Mouse (Mus musculus) Muller cell, postnatal 12 days (primary cell): ENCODE data around the gene Tc2n.

ENCODE experiments used
- DNase-seq: peaks from one replicate; pipeline ENCODE4 v3.0.0-alpha.2; 2015; ENCODE audit errors: inconsistent ontology term

Gene Tc2n

GRCm38 (mm10) chr12:101718054-101718754, at the start of gene Tc2n:
Gene Tc2n (minus strand): TSS chr12:101718523.
- peak; percentile 74 for DNase-seq

DNA sequence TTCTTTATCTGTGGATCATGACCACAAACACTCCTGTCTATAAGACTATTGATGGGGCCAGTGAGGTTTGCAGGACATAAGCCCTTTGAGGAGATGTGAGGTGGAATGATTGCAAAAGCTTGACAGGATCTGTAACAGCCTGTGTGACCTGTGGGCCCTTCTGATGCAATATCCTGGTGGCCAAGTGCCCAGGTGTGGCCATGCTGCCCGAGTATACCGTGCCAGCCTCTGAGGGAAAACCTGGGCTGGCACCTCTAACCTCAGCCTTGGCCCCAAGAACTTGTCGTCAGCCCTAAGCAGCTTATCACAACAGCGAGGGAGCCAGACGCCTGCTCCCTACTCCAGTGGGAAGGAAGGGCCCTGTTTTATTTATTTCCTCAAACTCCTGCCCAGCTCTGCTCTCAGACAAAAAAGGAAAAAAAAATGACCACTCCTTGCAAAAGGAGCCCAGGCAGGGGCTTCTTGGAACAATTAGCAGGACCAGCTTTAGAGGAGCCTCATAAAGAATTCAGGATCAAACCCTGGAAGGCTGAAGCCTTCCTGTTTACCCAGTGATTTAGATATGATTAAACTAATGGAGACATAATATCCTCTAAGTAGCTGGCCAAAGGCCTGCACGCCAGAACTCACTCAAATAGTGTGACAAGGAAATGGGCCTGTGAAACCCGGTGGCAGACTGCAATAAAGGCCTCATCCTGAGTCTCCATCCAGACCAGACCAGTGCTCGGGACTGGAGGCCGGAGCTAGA, 49.2 kb upstream of the Tc2n start:
- no peak for DNase-seq

GRCm38 (mm10) chr12:101766228-101766852, 48.0 kb upstream of the Tc2n start:
- peak; percentile 15 for DNase-seq

DNA sequence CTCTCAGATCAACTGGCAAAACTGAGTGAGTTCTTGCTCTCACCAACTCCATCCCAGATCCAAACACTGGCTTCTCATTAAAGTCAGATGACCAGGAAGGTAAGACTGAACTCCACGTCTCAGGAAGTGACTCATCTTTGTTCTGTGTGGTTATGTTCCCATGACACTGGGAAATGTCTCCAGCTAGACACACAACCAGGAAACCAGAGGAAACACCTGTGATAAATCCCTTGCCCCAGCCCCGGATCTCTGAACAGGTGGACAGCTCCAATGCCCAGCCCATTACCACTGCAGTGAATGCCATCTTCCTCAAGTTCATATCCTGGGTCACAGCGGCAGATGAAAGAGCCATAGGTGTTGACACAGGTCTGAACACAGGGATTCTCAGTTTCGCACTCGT, 46.5 kb upstream of the Tc2n start:
- no peak for DNase-seq

- DNase-seq = no peak
These were observed 44.7 kb upstream of the Tc2n start for GRCm38 (mm10) chr12:101763065-101763464.

DNA sequence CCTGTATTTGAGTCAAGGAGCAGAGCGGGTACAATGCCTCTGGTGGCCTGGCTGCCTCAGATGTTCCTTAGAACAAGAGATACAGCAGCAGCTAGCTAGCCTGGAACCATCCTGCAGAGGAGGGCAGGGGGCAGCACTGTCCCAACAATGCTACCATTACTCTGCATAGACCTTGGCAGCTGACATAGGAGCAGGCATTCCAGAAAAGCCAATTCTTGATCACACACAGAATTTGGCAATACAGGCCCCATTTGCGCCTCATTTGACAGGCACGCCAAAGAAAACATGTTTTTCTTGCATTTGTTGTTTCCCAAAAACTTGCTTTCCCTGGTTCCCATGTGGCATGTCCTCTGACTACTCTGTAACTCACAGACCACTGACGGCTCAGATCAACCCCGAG, 43.7 kb upstream of the Tc2n start:
- no peak for DNase-seq

GRCm38 (mm10) chr12:101759440-101760045, 41.2 kb upstream of the Tc2n start:
- no peak for DNase-seq

DNA sequence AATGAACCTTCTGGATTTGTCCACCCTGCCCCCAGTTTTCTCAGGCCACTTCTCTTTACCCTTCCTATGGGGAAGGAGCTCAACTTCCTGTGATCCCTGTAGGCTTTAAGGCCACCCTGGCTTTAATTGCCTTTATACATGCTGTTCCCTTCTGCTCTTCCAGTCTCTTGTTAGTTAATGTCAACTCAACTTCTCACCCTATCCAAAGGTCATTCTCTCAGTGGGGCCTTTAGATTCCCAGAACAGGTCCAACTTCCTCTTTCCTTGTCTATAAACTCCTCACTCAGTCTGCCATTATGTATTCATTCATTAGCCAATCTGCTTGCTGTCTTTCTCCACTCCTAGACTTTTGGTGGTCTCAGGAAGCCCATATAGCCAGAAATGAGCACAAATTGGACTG, 40.4 kb upstream of the Tc2n start:
- DNase-seq = no peak

DNA sequence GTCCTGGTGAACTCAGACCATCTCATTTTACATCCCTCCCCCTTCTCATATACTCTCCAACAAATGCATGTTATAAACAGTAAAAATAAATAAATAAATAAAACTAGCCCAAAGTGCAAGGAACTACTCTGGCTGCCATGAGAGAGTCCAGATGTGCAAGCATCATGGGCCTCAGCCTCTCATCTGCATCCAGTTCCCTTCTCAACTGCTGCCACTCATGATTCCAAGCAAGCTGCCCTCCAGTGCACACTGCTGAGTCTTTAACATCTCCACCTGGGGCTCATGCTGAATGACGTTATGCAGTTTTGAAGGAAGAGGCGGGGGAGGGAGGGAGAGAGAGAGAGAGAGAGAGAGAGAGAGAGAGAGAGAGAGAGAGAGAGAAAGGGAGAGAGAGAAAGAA, 24.1 kb upstream of the Tc2n start:
- DNase-seq = no peak

GRCm38 (mm10) chr12:101740486-101740885, 22.2 kb upstream of the Tc2n start:
- no peak for DNase-seq

DNA sequence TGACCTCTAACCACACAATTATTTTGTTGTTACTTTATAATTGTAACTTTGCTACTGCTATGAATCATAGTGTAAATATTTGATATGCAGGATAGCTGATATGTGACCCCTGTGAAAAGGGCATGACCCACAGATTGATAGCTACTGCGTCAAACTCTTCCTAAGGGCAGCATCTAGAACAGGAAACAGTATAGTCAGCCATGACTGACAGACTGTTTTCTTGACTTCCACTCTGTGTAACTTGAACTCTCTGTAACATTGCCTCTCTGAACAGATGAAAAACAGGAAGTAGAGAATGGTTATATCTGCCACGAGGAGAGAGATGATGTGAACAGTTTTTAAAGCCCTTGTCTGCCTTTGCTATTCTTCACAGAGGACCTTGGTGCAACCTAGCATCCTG, 21.7 kb upstream of the Tc2n start:
- DNase-seq = no peak

GRCm38 (mm10) chr12:101718755-101719150, 430 bp upstream of the Tc2n start:
- peak; percentile 38 for DNase-seq

- no peak for DNase-seq
These were observed 19.1 kb downstream of the Tc2n start for GRCm38 (mm10) chr12:101699176-101699575.

GRCm38 (mm10) chr12:101696521-101696920, 21.8 kb downstream of the Tc2n start:
- no peak for DNase-seq

DNA sequence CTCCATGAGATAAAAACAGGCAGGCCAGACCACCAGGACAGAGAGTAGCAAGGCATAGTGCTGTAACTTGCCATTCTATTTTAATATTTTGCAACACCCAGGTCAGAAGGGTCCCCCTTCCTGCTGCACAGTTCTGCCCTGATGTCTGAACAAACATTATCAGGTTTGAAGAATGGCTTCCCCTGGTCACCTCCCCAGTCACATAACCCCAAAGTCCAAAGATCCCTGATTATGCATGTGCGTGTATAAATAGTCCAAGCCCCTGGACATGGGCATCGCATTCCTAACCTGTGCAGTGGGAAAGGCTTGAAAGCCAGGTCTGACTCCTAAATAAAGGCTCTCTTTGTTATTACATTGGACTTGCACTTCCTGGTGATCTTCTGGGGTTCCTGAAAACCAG, 37.8 kb downstream of the Tc2n start:
- no peak for DNase-seq

GRCm38 (mm10) chr12:101667502-101667901, 50.8 kb downstream of the Tc2n start:
- no peak for DNase-seq

DNA sequence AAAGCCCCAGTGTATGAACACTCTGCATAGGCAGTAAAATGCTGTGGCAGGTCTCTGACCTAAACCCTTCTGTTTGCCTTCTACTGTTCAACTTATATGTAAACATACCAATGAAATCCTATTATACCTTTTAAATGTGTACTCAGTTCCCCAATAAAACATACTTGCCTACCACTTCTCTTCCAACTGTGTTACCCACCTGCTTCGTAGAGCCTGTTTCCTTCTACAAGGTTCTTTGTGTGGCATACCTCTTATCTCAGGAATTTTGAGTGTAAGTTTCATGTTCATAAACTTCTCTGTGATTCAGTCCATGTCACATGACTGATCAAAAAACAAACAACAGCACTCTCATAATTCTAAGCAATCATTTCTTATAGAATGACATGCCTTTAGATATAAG, 85.2 kb downstream of the Tc2n start:
- DNase-seq = no peak

GRCm38 (mm10) chr12:101606622-101607021, 111.7 kb downstream of the Tc2n start:
- DNase-seq = peak; percentile 6
